Mouse (Mus musculus): ENCODE measurements at regions not wholly inside any gene's neighbourhood (a gene's known extent, or its start where the extent isn't known, plus 50 kb on each side); places are given as distances from the start of the nearest gene placed in this dataset.

DNA sequence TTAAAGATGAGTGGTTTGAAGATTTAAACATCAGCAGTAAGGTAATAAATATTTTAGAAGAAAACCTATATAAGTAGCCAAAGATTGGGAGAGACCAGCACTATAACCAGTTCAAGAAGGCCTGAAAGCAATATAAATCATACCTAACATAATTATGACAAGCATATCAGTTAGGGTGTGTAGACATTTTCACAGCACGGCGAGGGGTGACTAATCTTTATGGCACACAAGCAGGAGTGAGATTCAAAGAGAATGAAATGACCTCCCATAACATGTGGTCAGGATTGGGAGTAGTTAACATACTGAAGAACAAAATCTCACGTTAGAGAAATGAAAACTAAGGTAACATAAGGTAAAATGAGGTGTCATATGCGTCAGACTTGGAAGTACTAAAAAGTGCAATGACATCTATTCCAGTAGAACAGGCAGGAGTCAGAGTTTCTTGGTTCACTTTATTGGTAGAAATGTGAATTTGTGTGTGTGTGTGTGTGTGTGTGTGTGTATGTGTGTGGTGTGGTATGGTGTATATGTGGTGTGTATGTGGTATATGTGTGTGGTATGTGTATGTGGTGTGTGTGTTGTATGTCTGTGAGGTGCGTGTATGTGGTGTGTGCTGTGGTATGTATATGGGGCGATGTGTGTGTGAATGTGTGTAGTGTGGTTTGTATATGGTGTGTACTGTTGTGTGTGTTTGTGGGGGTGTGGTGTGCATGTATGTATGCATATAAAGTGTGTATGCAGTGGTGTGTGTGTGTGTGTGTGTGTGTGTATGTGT is 262.0 kb upstream of the Slc30a5 start:
- DNase-seq, result no peak

DNA sequence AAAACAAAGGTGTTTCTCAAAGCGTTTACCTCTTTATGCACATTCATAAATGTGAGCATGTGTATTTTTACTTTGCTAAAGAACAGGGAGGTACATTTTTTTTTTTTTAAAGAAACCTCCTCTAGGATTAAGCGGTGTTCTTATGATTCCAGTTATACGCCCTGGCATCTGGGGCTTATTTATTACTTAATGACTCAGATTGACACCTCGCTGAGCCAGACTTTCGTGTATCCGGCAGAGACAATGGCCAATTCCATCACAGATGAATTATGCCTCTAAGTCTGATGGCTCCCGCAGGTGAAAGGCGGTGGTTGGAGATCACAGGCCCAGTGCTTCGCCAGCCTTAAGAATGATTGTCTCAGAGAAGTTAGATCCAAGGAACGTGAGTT is 259.5 kb upstream of the Slc30a5 start:
- DNase-seq, result no peak

DNA sequence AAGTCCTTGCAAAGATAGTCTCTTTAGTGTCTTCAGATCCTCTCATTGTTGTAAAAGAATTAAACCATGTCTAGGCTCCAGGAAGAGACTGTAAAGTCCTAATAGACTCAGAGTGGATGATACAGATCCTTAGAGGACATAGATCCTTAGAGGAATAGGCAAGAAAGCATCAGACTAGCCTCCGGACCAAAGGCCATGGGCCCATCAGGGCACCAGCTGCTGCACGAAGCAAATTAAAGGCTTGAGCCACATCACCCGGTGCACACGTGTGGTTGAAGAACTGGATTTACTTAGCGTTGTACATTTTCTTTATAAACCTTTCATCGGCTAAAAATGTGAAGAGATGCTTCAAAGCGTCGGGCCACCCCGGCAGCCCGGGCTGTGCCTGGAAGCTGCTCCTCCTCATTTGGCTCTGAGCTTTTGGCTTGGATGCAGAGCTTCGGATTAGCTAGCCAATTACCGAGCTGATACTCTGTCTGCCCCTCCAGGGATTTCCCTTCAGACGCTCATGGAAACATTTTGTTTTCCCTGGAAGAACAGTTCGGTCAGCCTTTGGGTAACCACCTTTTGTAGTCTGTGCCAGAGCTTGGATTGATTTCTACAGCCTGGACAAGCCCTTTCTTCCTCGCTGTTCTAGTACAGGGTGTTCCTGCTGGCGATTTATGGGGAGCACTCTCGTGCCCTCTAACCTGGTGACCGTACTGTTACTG is 259.0 kb upstream of the Slc30a5 start:
- peak; percentile 73 for DNase-seq

DNA sequence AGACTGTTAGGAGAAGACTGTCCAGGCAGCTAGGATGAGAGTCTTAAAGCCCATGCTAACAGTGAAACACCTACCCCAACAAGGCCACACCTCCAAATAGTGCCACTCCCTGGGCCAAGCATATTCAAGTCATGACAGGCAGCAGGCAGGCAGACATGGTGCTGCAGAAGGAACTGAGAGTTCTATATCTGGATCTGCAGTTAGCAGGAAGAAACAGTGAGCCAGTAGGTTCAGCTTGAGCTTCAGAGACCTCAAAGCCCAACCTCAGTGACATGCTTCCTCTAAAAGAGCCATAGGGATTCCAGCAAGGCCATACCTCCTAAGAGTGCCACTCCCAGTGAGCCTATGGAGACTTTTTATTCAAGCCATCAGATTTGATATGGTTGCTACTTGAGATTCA is 252.0 kb upstream of the Slc30a5 start:
- DNase-seq, result no peak

- DNase-seq, result no peak
Observed at GRCm38 (mm10) chr13:101084193-101084592, 251.0 kb upstream of the Slc30a5 start.

- no peak for DNase-seq
Observed at GRCm38 (mm10) chr13:101083416-101083815, 250.2 kb upstream of the Slc30a5 start.

- peak; percentile 16 for DNase-seq
Observed at GRCm38 (mm10) chr13:101068489-101068888, 235.3 kb upstream of the Slc30a5 start.

DNA sequence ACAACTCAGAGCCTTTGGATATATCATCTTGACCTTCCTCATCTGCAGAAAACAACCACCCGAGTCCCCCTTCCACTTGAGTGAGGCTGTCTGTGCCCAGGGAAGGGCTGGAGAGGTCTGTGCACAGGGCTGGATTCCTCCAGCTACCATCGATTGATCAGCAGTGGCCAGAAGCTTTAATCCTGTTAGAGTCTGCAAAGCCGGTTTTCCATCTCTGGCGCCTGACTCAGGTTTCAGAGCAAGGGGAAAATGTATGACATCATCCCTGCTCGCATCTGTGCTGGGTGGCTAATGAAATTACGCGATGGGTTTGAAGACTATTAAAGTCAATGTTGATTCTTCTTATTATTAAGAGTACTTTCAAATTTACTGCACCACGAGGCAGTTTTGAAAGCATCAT is 229.4 kb upstream of the Slc30a5 start:
- no peak for DNase-seq

DNA sequence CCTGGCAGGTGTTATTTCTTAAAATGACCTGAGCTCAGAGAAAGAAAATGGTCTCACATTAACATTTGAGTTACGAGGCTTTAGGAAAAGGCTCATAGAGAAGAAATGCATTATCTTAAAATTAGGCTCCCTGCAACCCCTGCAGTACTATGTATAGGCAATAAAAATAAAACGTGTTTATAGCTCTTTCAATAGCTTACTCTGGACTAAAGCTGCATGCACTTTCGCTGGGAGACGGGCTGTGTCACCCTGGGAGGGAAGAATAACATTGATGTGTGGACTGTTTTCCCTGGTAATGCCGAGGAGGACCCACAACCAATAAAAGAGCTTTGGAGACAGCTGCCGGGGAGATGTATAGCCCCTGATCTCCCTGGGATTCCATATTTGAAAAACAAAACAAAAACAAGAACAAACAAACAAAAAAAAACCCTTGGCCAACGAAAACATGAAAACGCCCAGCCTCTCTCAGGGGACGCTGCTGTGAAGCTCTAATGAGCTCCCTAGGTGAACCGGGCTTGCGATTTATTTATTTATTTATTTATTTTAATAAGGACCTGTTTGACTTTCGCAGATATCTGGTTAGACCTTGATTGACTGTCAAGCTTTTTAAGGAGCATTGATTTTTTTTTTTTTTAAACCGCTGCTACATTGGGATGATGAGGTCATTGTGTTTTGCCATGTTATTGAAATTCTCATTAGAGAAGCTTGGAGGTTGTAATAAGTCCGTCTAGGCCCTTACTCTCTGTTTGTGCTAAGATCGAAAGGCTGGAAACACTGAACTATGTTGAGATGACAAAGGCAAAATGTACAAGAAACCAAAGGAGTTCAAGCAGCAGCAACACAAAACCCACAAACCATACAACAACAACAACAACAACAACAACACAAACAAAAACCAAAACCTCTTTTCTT is 228.3 kb upstream of the Slc30a5 start:
- no peak for DNase-seq

- no peak for DNase-seq
Observed at GRCm38 (mm10) chr13:101049511-101049910, 216.3 kb upstream of the Slc30a5 start.

DNA sequence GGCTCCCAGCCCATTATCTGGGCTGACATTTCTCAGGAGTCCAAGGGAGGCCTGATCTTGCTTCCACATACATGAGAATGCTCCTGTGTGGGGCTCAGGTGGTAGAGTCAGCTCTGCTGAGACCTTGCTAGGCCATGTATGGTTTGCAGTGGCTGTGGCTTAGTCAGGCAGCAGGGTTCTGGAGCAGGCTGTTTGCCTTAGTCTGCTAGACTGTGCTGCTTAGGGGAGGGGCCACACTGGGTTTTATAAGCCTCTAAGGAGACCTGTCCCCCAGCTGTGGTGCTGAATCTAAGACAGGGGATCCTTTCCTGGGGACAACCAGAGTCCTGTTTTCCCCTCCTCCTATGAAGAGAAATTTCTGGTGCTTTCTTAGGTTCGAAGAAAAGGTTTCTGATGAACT is 199.4 kb upstream of the Slc30a5 start:
- no peak for DNase-seq

GRCm38 (mm10) chr13:101026043-101026442 is 192.8 kb upstream of the Slc30a5 start:
- DNase-seq, result no peak

GRCm38 (mm10) chr13:101025488-101025887 is 192.3 kb upstream of the Slc30a5 start:
- no peak for DNase-seq

DNA sequence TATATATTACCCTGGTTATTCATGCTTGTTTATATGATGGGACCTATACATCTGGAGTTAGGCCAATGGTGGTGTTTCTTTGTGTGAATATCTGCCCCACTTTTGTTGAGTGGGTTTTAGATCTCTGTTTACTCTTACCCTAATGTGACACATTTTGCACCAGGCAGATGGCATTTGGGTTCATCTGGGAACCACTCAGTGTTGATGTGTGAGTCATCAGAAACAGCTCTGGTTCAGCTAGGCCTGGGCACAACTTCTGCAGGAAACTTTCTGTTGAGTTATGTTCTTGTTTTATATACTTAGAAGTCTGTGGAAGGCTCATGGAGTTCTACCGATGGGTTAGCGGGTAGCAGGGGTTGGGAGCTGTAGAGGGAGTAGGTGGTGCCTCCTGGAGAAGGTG is 191.7 kb upstream of the Slc30a5 start:
- DNase-seq, result no peak

DNA sequence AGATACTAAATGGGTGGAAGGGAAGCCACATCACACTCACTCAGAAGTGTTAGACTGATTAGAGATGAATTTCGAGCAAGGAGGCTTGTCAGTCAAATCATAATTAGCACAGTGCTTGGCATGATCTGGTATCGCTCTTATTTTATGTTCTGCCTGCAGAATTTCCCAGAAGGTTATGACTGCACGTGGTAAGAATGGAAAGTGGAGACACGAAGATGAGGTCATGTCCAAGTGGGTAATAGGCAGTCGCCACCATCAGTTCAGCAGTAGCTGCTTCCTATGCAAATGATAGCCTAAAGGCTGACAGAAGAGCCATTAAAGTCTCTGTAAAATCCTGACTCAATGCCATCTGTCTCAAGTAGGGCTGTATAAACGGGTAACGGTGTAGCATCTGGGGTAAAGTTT is 186.0 kb upstream of the Slc30a5 start:
- DNase-seq, result no peak

- DNase-seq, result no peak
Observed at GRCm38 (mm10) chr13:101017041-101017440, 183.8 kb upstream of the Slc30a5 start.

GRCm38 (mm10) chr13:101016181-101016580 is 183.0 kb upstream of the Slc30a5 start:
- DNase-seq, result no peak

DNA sequence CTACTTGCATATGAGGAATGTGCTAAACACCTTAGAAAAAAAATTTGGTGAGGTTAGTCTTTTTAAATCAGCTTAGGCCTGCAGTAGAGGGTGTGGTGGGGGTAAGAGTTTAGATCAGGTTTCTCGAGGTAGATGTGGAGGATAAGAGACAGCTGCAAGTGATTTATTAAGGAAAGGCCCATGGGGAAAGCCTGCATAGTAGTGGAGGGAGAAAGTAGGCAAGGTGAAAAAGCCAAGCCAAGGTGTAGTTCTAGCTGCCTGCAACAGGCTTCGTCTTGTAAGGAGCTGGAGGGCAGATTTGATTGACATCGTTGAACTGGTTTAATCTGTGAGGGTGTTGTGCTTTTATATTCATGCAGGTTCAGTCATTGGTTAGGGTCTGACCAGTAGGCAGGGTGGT is 182.2 kb upstream of the Slc30a5 start:
- DNase-seq, result no peak

DNA sequence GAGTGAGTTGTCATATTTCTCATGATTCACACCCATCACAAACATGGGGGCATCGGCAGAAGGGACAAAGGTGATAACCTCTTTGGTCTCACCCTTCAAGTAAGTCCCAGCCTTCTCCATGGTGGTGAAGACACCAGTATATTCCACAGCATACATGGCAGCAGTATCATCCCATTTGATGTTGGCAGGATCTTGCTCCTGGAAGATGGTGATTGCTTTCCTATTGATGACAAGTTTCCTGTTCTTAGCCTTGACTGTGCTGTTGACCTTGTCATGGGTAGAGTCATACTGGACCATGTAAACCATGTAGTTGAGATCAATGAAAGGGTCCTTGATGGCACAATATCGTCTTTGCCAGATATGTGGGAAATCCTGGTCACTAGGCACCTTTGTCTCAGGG is 180.4 kb upstream of the Slc30a5 start:
- no peak for DNase-seq

DNA sequence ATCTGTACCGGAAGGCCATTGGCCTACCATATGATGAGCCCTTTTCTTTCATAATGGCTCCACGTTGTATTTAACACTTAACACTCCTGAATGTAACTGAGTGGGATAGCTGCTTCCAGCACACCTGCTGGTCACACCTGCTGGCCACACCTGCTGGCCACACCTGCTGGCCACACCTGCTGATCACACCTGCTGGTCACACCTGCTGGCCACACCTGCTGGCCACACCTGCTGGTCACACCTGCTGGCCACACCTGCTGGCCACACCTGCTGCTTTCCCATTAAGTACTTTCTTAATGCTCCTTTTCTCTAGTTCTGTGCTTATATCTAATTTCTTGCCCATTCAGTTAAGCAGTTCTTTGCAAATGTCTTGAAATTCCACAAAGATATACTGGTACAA is 157.4 kb upstream of the Slc30a5 start:
- no peak for DNase-seq

- DNase-seq, result no peak
Observed at GRCm38 (mm10) chr13:100988671-100989531, 155.7 kb upstream of the Slc30a5 start.

GRCm38 (mm10) chr13:100988116-100988515 is 154.9 kb upstream of the Slc30a5 start:
- DNase-seq, result no peak

DNA sequence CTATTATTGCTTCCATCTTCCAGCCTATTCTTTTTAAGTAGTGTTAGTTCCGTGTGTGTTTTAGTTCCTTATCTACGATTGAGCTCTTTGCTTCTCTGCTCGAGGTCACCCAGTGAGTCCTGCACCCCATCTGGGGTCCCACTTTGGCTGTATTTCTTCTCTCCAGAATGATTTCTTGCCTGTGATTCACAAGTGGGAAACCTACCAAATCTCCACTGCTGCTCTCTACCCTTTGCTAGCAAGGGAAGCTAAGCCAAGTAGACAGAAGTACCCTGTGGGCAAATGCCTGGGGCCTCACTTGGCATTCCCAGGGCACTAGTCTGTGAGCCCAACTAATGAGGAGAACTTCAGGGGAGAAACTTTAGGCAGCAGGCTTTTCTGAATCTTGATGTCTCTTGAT is 142.5 kb upstream of the Slc30a5 start:
- DNase-seq, result no peak
